ENCODE assay signal across 15 mouse cellular contexts in the genomic region with DNA sequence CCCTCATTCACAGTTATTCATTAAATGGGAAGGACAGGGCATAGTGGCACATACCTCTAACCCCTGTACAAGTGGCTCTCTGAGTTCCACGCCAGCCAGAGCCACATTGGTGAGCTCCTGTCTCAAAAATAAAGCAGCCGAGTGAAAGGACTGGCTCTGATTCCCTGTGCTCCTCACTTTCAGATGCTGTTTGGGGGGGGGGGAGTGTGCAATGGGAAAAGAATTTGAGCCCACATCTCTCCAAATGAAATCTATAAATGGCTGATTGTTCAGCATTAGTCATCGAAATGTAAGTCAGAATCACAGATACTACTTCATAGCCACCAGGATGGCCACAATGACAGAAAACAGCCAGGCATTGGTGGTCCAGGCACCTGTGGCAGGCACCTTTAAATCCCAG. TPM values are rescaled to one million over a fixed set of nuclear protein-coding genes. Genes with fewer than 3 reads are reported as not detected.
DNase-seq lines count a peak whose midpoint lies in the region; ATAC-seq and TF ChIP-seq lines count a peak whose summit lies in the region.
"Had no signal": no experiment of that assay in that cellular context is flagged by ENCODE, and none has a peak within 500 bp of the region (broad histone marks: within the 10 kb centered on the region; RNA-seq: fewer than 3 reads in every experiment).

No protein-coding gene starts in this region.

- TF ChIP-seq EP300 in CH12.LX (IDR thresholded peaks at IDR 0.05; ENCODE audit: low read length): no peak

- no peak overlapping the region for H3K4me2 ChIP-seq in lung, embryonic 14.5 days
- peak overlapping the region; percentile 84 for H3K4me2 ChIP-seq in CH12.LX (ENCODE audit: insufficient read depth, low read depth, poor library complexity, severe bottlenecking)
- H3K4me2 ChIP-seq in liver, embryonic 12.5 days: peak overlapping the region; percentile 71
- H3K4me2 ChIP-seq: hindbrain, embryonic 15.5 days; limb, embryonic 15.5 days had no signal

- ATAC-seq in lung, embryonic 14.5 days (ENCODE audit: insufficient read depth): no peak
- ATAC-seq in liver, embryonic 12.5 days: no peak
- ATAC-seq in activated CD4-positive, CD25-positive, alpha-beta regulatory T cell, adult 4 months: no peak

- no peak overlapping the region for H3K4me3 ChIP-seq in heart, embryonic 10.5 days
- H3K4me3 ChIP-seq in lung, embryonic 14.5 days (ENCODE audit: low read depth, low read length): no peak overlapping the region
- H3K4me3 ChIP-seq in CH12.LX (replicated peaks in 1 of 3; ENCODE audit: low read depth in 2 of 3, low read length in 2 of 3, poor library complexity in 1 of 3): no peak overlapping the region
- peak overlapping the region; percentile 89 for H3K4me3 ChIP-seq in liver, embryonic 12.5 days
- H3K4me3 ChIP-seq: hindbrain, embryonic 15.5 days; left cerebral cortex, adult 2 months; limb, embryonic 15.5 days; neural tube, embryonic 12.5 days had no signal

- peaks cover 40% of the 10 kb centered on the region for H3K36me3 ChIP-seq in heart, embryonic 10.5 days
- peaks cover 33% of the 10 kb centered on the region for H3K36me3 ChIP-seq in lung, embryonic 14.5 days (ENCODE audit: insufficient read depth)
- H3K36me3 ChIP-seq in CH12.LX (replicated peaks in 1 of 2; ENCODE audit: control insufficient read depth in 1 of 2, insufficient read depth in 1 of 2, low read length in 1 of 2): peaks cover 17 to 50% of the 10 kb centered on the region in 2 experiments
- H3K36me3 ChIP-seq in liver, embryonic 12.5 days: peaks cover 63% of the 10 kb centered on the region
- H3K36me3 ChIP-seq: hindbrain, embryonic 15.5 days had no signal

- H3K79me2 ChIP-seq in CH12.LX (replicated peaks; ENCODE audit: control insufficient read depth, extremely low read depth, insufficient read depth, poor library complexity, severe bottlenecking): peaks cover 72% of the 10 kb centered on the region

- TF ChIP-seq RAD21 in CH12.LX (IDR thresholded peaks at IDR 0.05; ENCODE audit: low read depth, low read length): no peak

- H3K4me1 ChIP-seq in heart, embryonic 10.5 days: peaks cover 21% of the 10 kb centered on the region
- peaks cover 7% of the 10 kb centered on the region; the same call in 1 of the 2 replicates for H3K4me1 ChIP-seq in lung, embryonic 14.5 days (ENCODE audit: insufficient read depth)
- H3K4me1 ChIP-seq in CH12.LX (ENCODE audit: control insufficient read depth in 1 of 2, insufficient read depth in 2 of 2): peaks cover 14 to 47% of the 10 kb centered on the region in 2 experiments
- peaks cover 70% of the 10 kb centered on the region for H3K4me1 ChIP-seq in liver, embryonic 12.5 days

- peak overlapping the region; percentile 18; the same call in 1 of the 2 replicates for H3K9ac ChIP-seq in lung, embryonic 14.5 days
- peak overlapping the region; percentile 45; the same call in 1 of the 2 replicates for H3K9ac ChIP-seq in CH12.LX (ENCODE audit: insufficient read depth, low read depth)
- H3K9ac ChIP-seq in liver, embryonic 12.5 days: peak overlapping the region; percentile 95
- H3K9ac ChIP-seq: hindbrain, embryonic 15.5 days; limb, embryonic 15.5 days; neural tube, embryonic 12.5 days had no signal

- DNase-seq in heart, embryonic 10.5 days (ENCODE audit: low spot score): no peak
- no peak for DNase-seq in heart, adult 18-20 months
- no peak for DNase-seq in lung, embryonic 14.5 days
- no peak for DNase-seq in lung, postnatal 36 days
- no peak for DNase-seq in CH12.LX (ENCODE audit: extremely low read depth)
- no peak for DNase-seq in adrenal gland, postnatal 4 days (ENCODE audit: low spot score in 2 of 2)
- DNase-seq: cerebellum, adult 11-12 months; kidney, adult 18-20 months; right cerebral cortex, postnatal 4 days had no signal

- in situ Hi-C loops in CH12.LX (cut with MboI; ENCODE audit: low pct_ligation_motif_present, low pct_unique_long_range_greater_than_20kb, low sequenced_read_pairs): no loop called here

- TF ChIP-seq POLR2A in CH12.LX (IDR thresholded peaks at IDR 0.05; ENCODE audit: low read depth, low read length): no peak

- 0 out of 2 replicates have a peak overlapping the region, but pooled peaks have one; percentile 3 for H3K27ac ChIP-seq in heart, embryonic 10.5 days
- H3K27ac ChIP-seq in lung, embryonic 14.5 days (ENCODE audit: low read depth): no peak overlapping the region
- H3K27ac ChIP-seq in CH12.LX (ENCODE audit: insufficient read depth, low read depth): peak overlapping the region; percentile 18; the same call in 1 of the 2 replicates
- H3K27ac ChIP-seq in liver, embryonic 12.5 days: no peak overlapping the region; the same call in 1 of the 2 replicates
- H3K27ac ChIP-seq: hindbrain, embryonic 15.5 days; left cerebral cortex, adult 2 months; limb, embryonic 15.5 days; neural tube, embryonic 12.5 days had no signal

- H3K9me3 ChIP-seq in heart, embryonic 10.5 days: no peaks in the 10 kb centered on the region
- H3K9me3 ChIP-seq in lung, embryonic 14.5 days (ENCODE audit: low read depth, low read length): no peaks in the 10 kb centered on the region
- H3K9me3 ChIP-seq in CH12.LX (replicated peaks; ENCODE audit: low read length): no peaks in the 10 kb centered on the region
- H3K9me3 ChIP-seq in liver, embryonic 12.5 days (replicated peaks): no peaks in the 10 kb centered on the region
- H3K9me3 ChIP-seq: hindbrain, embryonic 15.5 days; limb, embryonic 15.5 days; neural tube, embryonic 12.5 days had no signal

- 76% methylated on average over 3 of the region's 3 CpGs for WGBS in heart, embryonic 10.5 days
- WGBS in lung, embryonic 14.5 days: 82% methylated on average over 3 of the region's 3 CpGs
- 92% methylated on average over 3 of the region's 3 CpGs for WGBS in liver, embryonic 12.5 days (ENCODE audit: insufficient replicate concordance)

- dilution Hi-C loops in CH12.LX (cut with MboI; ENCODE audit: extremely low pct_ligation_motif_present, extremely low pct_unique_long_range_greater_than_20kb, low sequenced_read_pairs): no loop called here

- H3K27me3 ChIP-seq in heart, embryonic 10.5 days (ENCODE audit: insufficient read depth, poor library complexity, severe bottlenecking): no peaks in the 10 kb centered on the region
- H3K27me3 ChIP-seq in lung, embryonic 14.5 days (ENCODE audit: insufficient read depth, low read length): no peaks in the 10 kb centered on the region
- H3K27me3 ChIP-seq in CH12.LX (replicated peaks): no peaks in the 10 kb centered on the region
- H3K27me3 ChIP-seq in liver, embryonic 12.5 days (replicated peaks): no peaks in the 10 kb centered on the region
- H3K27me3 ChIP-seq: hindbrain, embryonic 15.5 days; limb, embryonic 15.5 days; neural tube, embryonic 12.5 days had no signal

- no peak for TF ChIP-seq CTCF in lung, embryonic 14.5 days (IDR thresholded peaks at IDR 0.05; ENCODE audit: low read depth)
- no peak for TF ChIP-seq CTCF in CH12.LX (conservative IDR thresholded peaks at IDR 0.05 in 1 of 2, IDR thresholded peaks at IDR 0.05 in 1 of 2; ENCODE audit: low read depth in 2 of 2, low read length in 2 of 2)

RNA-seq across cellular contexts. Expression of a gene that starts 2.8 kb away (rescaled TPM):
- 153 and 163 TPM in 2 replicates for polyA plus RNA-seq in heart, embryonic 10.5 days (2016; fragmentation: Nextera tagmentation; extraction: Ambion mirVana)
- 1 to 10 TPM in 1 of 2 experiments, under 1 TPM in 1; 0.87 to 2.2 TPM for total RNA-seq in heart, adult 18-20 months (2021)
- polyA plus RNA-seq in lung, embryonic 14.5 days (2014; fragmentation: Nextera tagmentation; extraction: Ambion mirVana): 205 and 206 TPM in 2 replicates
- 52.5 and 64.8 TPM in 2 replicates for total RNA-seq in CH12.LX (2012; rRNA removed)
- total RNA-seq in CH12.LX (2014; rRNA removed): 83.0 and 84.4 TPM in 2 replicates
- polyA plus RNA-seq in CH12.LX (2012; ENCODE audit: insufficient read length, low read depth): 75.6 and 80.4 TPM in 2 replicates
- 150 and 158 TPM in 2 replicates for polyA plus RNA-seq in liver, embryonic 12.5 days (2016; fragmentation: Nextera tagmentation; extraction: Ambion mirVana)
- 10 to 100 TPM; 49.3 to 56.0 TPM for polyA plus RNA-seq in activated CD4-positive, CD25-positive, alpha-beta regulatory T cell, adult 4 months (2017; shearing (Covaris generic))
- 10 to 100 TPM; 54.3 to 63.7 TPM for total RNA-seq in adrenal gland, postnatal 4 days (2021)

RNA-seq across cellular contexts. Expression of a gene that starts 27.2 kb away (rescaled TPM):
- polyA plus RNA-seq in heart, embryonic 10.5 days (2016; fragmentation: Nextera tagmentation; extraction: Ambion mirVana): 9.8 and 10.3 TPM in 2 replicates
- 1 to 10 TPM; 4.7 to 6.8 TPM for total RNA-seq in heart, adult 18-20 months (2021)
- polyA plus RNA-seq in lung, embryonic 14.5 days (2014; fragmentation: Nextera tagmentation; extraction: Ambion mirVana): 11.0 and 12.0 TPM in 2 replicates
- total RNA-seq in CH12.LX (2012; rRNA removed) (16.4 and 18.3 TPM in 2 replicates), CH12.LX (2014; rRNA removed) (14.1 and 18.5 TPM in 2 replicates)
- polyA plus RNA-seq in CH12.LX (2012; ENCODE audit: insufficient read length, low read depth): 17.4 and 21.0 TPM in 2 replicates
- polyA plus RNA-seq in liver, embryonic 12.5 days (2016; fragmentation: Nextera tagmentation; extraction: Ambion mirVana): 5.1 and 5.6 TPM in 2 replicates
- polyA plus RNA-seq in activated CD4-positive, CD25-positive, alpha-beta regulatory T cell, adult 4 months (2017; shearing (Covaris generic)): 1 to 10 TPM; 4.4 to 4.6 TPM
- total RNA-seq in adrenal gland, postnatal 4 days (2021): 10 to 100 TPM; 15.8 to 20.5 TPM

RNA-seq across cellular contexts. Expression of a gene that starts 27.6 kb away (rescaled TPM):
- 14.5 and 15.3 TPM in 2 replicates for polyA plus RNA-seq in heart, embryonic 10.5 days (2016; fragmentation: Nextera tagmentation; extraction: Ambion mirVana)
- 1 to 10 TPM; 7.2 to 9.0 TPM for total RNA-seq in heart, adult 18-20 months (2021)
- polyA plus RNA-seq in lung, embryonic 14.5 days (2014; fragmentation: Nextera tagmentation; extraction: Ambion mirVana): 11.6 and 12.1 TPM in 2 replicates
- 20.6 and 23.2 TPM in 2 replicates for total RNA-seq in CH12.LX (2012; rRNA removed)
- 15.5 and 15.8 TPM in 2 replicates for total RNA-seq in CH12.LX (2014; rRNA removed)
- polyA plus RNA-seq in CH12.LX (2012; ENCODE audit: insufficient read length, low read depth): 16.6 and 20.4 TPM in 2 replicates
- 9.0 and 11.4 TPM in 2 replicates for polyA plus RNA-seq in liver, embryonic 12.5 days (2016; fragmentation: Nextera tagmentation; extraction: Ambion mirVana)
- polyA plus RNA-seq in activated CD4-positive, CD25-positive, alpha-beta regulatory T cell, adult 4 months (2017; shearing (Covaris generic)): 10 to 100 TPM; 25.8 to 34.2 TPM
- 10 to 100 TPM; 20.1 to 22.9 TPM for total RNA-seq in adrenal gland, postnatal 4 days (2021)

RNA-seq across cellular contexts. Expression of a gene that starts 36.0 kb away (rescaled TPM):
- polyA plus RNA-seq in heart, embryonic 10.5 days (2016; fragmentation: Nextera tagmentation; extraction: Ambion mirVana): 45.7 and 47.2 TPM in 2 replicates
- total RNA-seq in heart, adult 18-20 months (2021): 10 to 100 TPM; 26.1 to 30.2 TPM
- polyA plus RNA-seq in lung, embryonic 14.5 days (2014; fragmentation: Nextera tagmentation; extraction: Ambion mirVana): 40.1 and 41.0 TPM in 2 replicates
- total RNA-seq in CH12.LX (2012; rRNA removed): 32.1 and 33.3 TPM in 2 replicates
- 43.2 and 45.6 TPM in 2 replicates for total RNA-seq in CH12.LX (2014; rRNA removed)
- polyA plus RNA-seq in CH12.LX (2012; ENCODE audit: insufficient read length, low read depth): 28.3 and 30.9 TPM in 2 replicates
- 42.0 and 45.6 TPM in 2 replicates for polyA plus RNA-seq in liver, embryonic 12.5 days (2016; fragmentation: Nextera tagmentation; extraction: Ambion mirVana)
- polyA plus RNA-seq in activated CD4-positive, CD25-positive, alpha-beta regulatory T cell, adult 4 months (2017; shearing (Covaris generic)): 10 to 100 TPM; 26.9 to 28.4 TPM
- total RNA-seq in adrenal gland, postnatal 4 days (2021): 10 to 100 TPM; 52.0 to 58.2 TPM

RNA-seq across cellular contexts. Expression of a gene that starts 43.8 kb away (rescaled TPM):
- 24.3 and 34.2 TPM in 2 replicates for polyA plus RNA-seq in heart, embryonic 10.5 days (2016; fragmentation: Nextera tagmentation; extraction: Ambion mirVana)
- total RNA-seq in heart, adult 18-20 months (2021): 10 to 100 TPM; 15.8 to 16.0 TPM
- polyA plus RNA-seq in lung, embryonic 14.5 days (2014; fragmentation: Nextera tagmentation; extraction: Ambion mirVana): 34.3 and 35.3 TPM in 2 replicates
- total RNA-seq in CH12.LX (2012; rRNA removed): 21.8 and 22.6 TPM in 2 replicates
- 7.9 and 13.8 TPM in 2 replicates for total RNA-seq in CH12.LX (2014; rRNA removed)
- 16.8 and 22.2 TPM in 2 replicates for polyA plus RNA-seq in CH12.LX (2012; ENCODE audit: insufficient read length, low read depth)
- polyA plus RNA-seq in liver, embryonic 12.5 days (2016; fragmentation: Nextera tagmentation; extraction: Ambion mirVana): 17.1 and 17.3 TPM in 2 replicates
- polyA plus RNA-seq in activated CD4-positive, CD25-positive, alpha-beta regulatory T cell, adult 4 months (2017; shearing (Covaris generic)): 10 to 100 TPM; 31.9 to 45.2 TPM
- 10 to 100 TPM; 43.6 to 53.5 TPM for total RNA-seq in adrenal gland, postnatal 4 days (2021)

Comparison
In these comparisons a context has a peak if more than half of its experiments do, and no peak if none do; other contexts are left out.
1. H3K27ac ChIP-seq: peak in heart, embryonic 10.5 days (single experiment) and CH12.LX (single experiment); none in lung, embryonic 14.5 days (single experiment) and liver, embryonic 12.5 days (single experiment).
2. H3K9ac ChIP-seq: peak in every context shown above with its lines; median percentile 95 in liver, embryonic 12.5 days; 45 in CH12.LX; 18 in lung, embryonic 14.5 days.